Mouse (Mus musculus) c-Kit-positive CD71-positive TER-119-negative erythroid progenitor cells, embryonic 14.5 days (primary cell): Measurements from ENCODE around the gene Ripply1.
A peak's percentile ranks its signal among the peaks of the same experiment; 100 is the strongest.

Experiments
- DNase-seq: peaks from one replicate; pipeline ENCODE4 v3.0.0-alpha.2; 2013; ENCODE audit warnings: low read depth

Gene Ripply1

GRCm38 (mm10) chrX:139782278-139783044 is at the start of gene Ripply1:
TSS of gene Ripply1 (minus strand) at chrX:139782353.
- no peak for DNase-seq

- no peak for DNase-seq
Measured at GRCm38 (mm10) chrX:139828363-139829092, 46.4 kb upstream of the Ripply1 start.

- no peak for DNase-seq
Measured at GRCm38 (mm10) chrX:139826926-139827325, 44.8 kb upstream of the Ripply1 start.

- no peak for DNase-seq
Measured at GRCm38 (mm10) chrX:139825402-139825801, 43.2 kb upstream of the Ripply1 start.

- DNase-seq, result no peak
Measured at GRCm38 (mm10) chrX:139815201-139815600, 33.0 kb upstream of the Ripply1 start.

- DNase-seq, result peak; percentile 61
Measured at GRCm38 (mm10) chrX:139814018-139814635, 32.0 kb upstream of the Ripply1 start.

GRCm38 (mm10) chrX:139813299-139814002 is 31.3 kb upstream of the Ripply1 start:
- no peak for DNase-seq

GRCm38 (mm10) chrX:139812636-139813298 is 30.6 kb upstream of the Ripply1 start:
- DNase-seq, result no peak

GRCm38 (mm10) chrX:139808501-139808900 is 26.3 kb upstream of the Ripply1 start:
- no peak for DNase-seq

GRCm38 (mm10) chrX:139808085-139808484 is 25.9 kb upstream of the Ripply1 start:
- no peak for DNase-seq

- no peak for DNase-seq
Measured at GRCm38 (mm10) chrX:139807391-139807790, 25.2 kb upstream of the Ripply1 start.

- no peak for DNase-seq
Measured at GRCm38 (mm10) chrX:139805918-139806317, 23.8 kb upstream of the Ripply1 start.

- no peak for DNase-seq
Measured at GRCm38 (mm10) chrX:139803028-139803427, 20.9 kb upstream of the Ripply1 start.

GRCm38 (mm10) chrX:139800406-139800878 is 18.3 kb upstream of the Ripply1 start, which contains the start of gene Cldn2:
TSS of gene Cldn2 (plus strand) at chrX:139800828.
- no peak for DNase-seq

- DNase-seq, result no peak
Measured at GRCm38 (mm10) chrX:139799953-139800352, 17.8 kb upstream of the Ripply1 start.

- no peak for DNase-seq
Measured at GRCm38 (mm10) chrX:139797875-139798274, 15.7 kb upstream of the Ripply1 start.

GRCm38 (mm10) chrX:139796037-139796436 is 13.9 kb upstream of the Ripply1 start:
- DNase-seq, result no peak

- no peak for DNase-seq
Measured at GRCm38 (mm10) chrX:139794072-139794845, 12.1 kb upstream of the Ripply1 start.

- no peak for DNase-seq
Measured at GRCm38 (mm10) chrX:139785764-139786163, 3.6 kb upstream of the Ripply1 start.

GRCm38 (mm10) chrX:139783045-139783422 is 881 bp upstream of the Ripply1 start:
- DNase-seq, result no peak

- DNase-seq, result no peak
Measured at GRCm38 (mm10) chrX:139781563-139781962, 590 bp downstream of the Ripply1 start.
